Comparison of ENCODE assay signal across 8 mouse cellular contexts in genomic region chr1:85933631-85934465, GRCm38 (mm10). TPM values are rescaled to one million over a fixed set of nuclear protein-coding genes. Genes with fewer than 3 reads are reported as not detected.
DNase-seq lines count a peak whose midpoint lies in the region; ATAC-seq and TF ChIP-seq lines count a peak whose summit lies in the region.

No protein-coding gene starts in this region.

- H3K27me3 ChIP-seq in lung, embryonic 16.5 days (ENCODE audit: control insufficient read depth, insufficient read depth, low read depth, low read length) = no peaks in the 10 kb centered on the region
- no peaks in the 10 kb centered on the region for H3K27me3 ChIP-seq in forebrain, postnatal 0 days (ENCODE audit: insufficient read depth, low read length)
- no peaks in the 10 kb centered on the region for H3K27me3 ChIP-seq in liver, embryonic 14.5 days (ENCODE audit: control insufficient read depth, insufficient read depth, low read length)
- H3K27me3 ChIP-seq in stomach, embryonic 16.5 days (ENCODE audit: control insufficient read depth, insufficient read depth, low read length) = no peaks in the 10 kb centered on the region

- no peaks in the 10 kb centered on the region for H3K9me3 ChIP-seq in lung, embryonic 16.5 days (ENCODE audit: control insufficient read depth, low read length)
- H3K9me3 ChIP-seq in forebrain, postnatal 0 days (ENCODE audit: low read length) = no peaks in the 10 kb centered on the region
- no peaks in the 10 kb centered on the region for H3K9me3 ChIP-seq in liver, embryonic 14.5 days (ENCODE audit: control insufficient read depth, low read length)
- H3K9me3 ChIP-seq in stomach, embryonic 16.5 days (replicated peaks; ENCODE audit: control insufficient read depth, low read length) = no peaks in the 10 kb centered on the region

- H3K4me1 ChIP-seq in lung, embryonic 16.5 days (replicated peaks; ENCODE audit: control insufficient read depth, insufficient read depth, low read length) = peaks cover 10% of the 10 kb centered on the region
- peaks cover 22% of the 10 kb centered on the region for H3K4me1 ChIP-seq in forebrain, postnatal 0 days (ENCODE audit: insufficient read depth)
- H3K4me1 ChIP-seq in liver, embryonic 14.5 days (replicated peaks; ENCODE audit: control insufficient read depth in 2 of 2, insufficient read depth in 2 of 2, low read length in 1 of 2) = peaks cover 0 to 2% of the 10 kb centered on the region in 2 experiments; a peak in 2 of 4 replicates
- peaks cover 11% of the 10 kb centered on the region; the same call in 1 of the 2 replicates for H3K4me1 ChIP-seq in stomach, embryonic 16.5 days (ENCODE audit: control insufficient read depth, insufficient read depth, low read length)

- WGBS in lung, embryonic 16.5 days = 16% methylated on average over 11 of the region's 11 CpGs
- WGBS in forebrain, postnatal 0 days = 22% methylated on average over 11 of the region's 11 CpGs
- WGBS in liver, embryonic 14.5 days (ENCODE audit: insufficient replicate concordance) = 7% methylated on average over 11 of the region's 11 CpGs
- WGBS in stomach, embryonic 16.5 days = 19% methylated on average over 11 of the region's 11 CpGs

- H3K27ac ChIP-seq in lung, embryonic 16.5 days (ENCODE audit: low read length) = peak overlapping the region; percentile 45
- peak overlapping the region; percentile 63 for H3K27ac ChIP-seq in forebrain, postnatal 0 days (ENCODE audit: low read depth, low read length)
- H3K27ac ChIP-seq in liver, embryonic 14.5 days = no peak overlapping the region
- H3K27ac ChIP-seq in stomach, embryonic 16.5 days (ENCODE audit: low read length) = peak overlapping the region; percentile 48; the same call in 1 of the 2 replicates

- no peak for DNase-seq in lung, postnatal 25 days (ENCODE audit: low spot score)
- DNase-seq in forebrain, postnatal 0 days = peak; percentile 47
- DNase-seq in liver, embryonic 14.5 days (ENCODE audit: low read depth in 3 of 3, low spot score in 3 of 3) = no peak
- DNase-seq in adrenal gland, postnatal 4 days (ENCODE audit: low spot score in 2 of 2) = no peak
- no peak for DNase-seq in right cerebral cortex, postnatal 36 days (ENCODE audit: low spot score in 2 of 2)
- no peak for DNase-seq in layer of hippocampus, postnatal 10 days (ENCODE audit: low spot score in 2 of 2)

- TF ChIP-seq EP300 in liver, embryonic 14.5 days (IDR thresholded peaks at IDR 0.05; ENCODE audit: low read depth) = no peak

- peak overlapping the region; percentile 37 for H3K4me2 ChIP-seq in lung, embryonic 16.5 days (ENCODE audit: low read depth, low read length)
- no peak overlapping the region for H3K4me2 ChIP-seq in forebrain, postnatal 0 days (ENCODE audit: low read depth)
- H3K4me2 ChIP-seq in liver, embryonic 14.5 days (ENCODE audit: low read depth) = 0 out of 2 replicates have a peak overlapping the region, but pooled peaks have one; percentile 15
- peak overlapping the region; percentile 22 for H3K4me2 ChIP-seq in stomach, embryonic 16.5 days (ENCODE audit: low read depth, low read length)

- no peak overlapping the region for H3K4me3 ChIP-seq in lung, embryonic 16.5 days (ENCODE audit: low read length)
- H3K4me3 ChIP-seq in forebrain, postnatal 0 days (ENCODE audit: low read depth, low read length) = no peak overlapping the region
- no peak overlapping the region for H3K4me3 ChIP-seq in liver, embryonic 14.5 days (ENCODE audit: insufficient read depth in 1 of 2, low read depth in 2 of 2, low read length in 2 of 2)
- no peak overlapping the region for H3K4me3 ChIP-seq in stomach, embryonic 16.5 days (replicated peaks; ENCODE audit: low read length)

- no peaks in the 10 kb centered on the region for H3K36me3 ChIP-seq in lung, embryonic 16.5 days (ENCODE audit: control insufficient read depth, insufficient read depth, low read length)
- H3K36me3 ChIP-seq in forebrain, postnatal 0 days (ENCODE audit: insufficient read depth) = no peaks in the 10 kb centered on the region
- no peaks in the 10 kb centered on the region for H3K36me3 ChIP-seq in liver, embryonic 14.5 days (replicated peaks; ENCODE audit: control insufficient read depth, insufficient read depth, low read depth)
- H3K36me3 ChIP-seq in stomach, embryonic 16.5 days (ENCODE audit: control insufficient read depth, insufficient read depth, low read length) = no peaks in the 10 kb centered on the region

- peak; percentile 61 for ATAC-seq in lung, embryonic 16.5 days (ENCODE audit: low read depth)
- peak; percentile 72 for ATAC-seq in forebrain, postnatal 0 days
- ATAC-seq in liver, embryonic 14.5 days (ENCODE audit: insufficient read depth) = 0 out of 2 replicates have a peak, but pooled peaks have one; percentile 33
- ATAC-seq in stomach, embryonic 16.5 days (ENCODE audit: insufficient read depth, low FRiP score) = no peak

- peak overlapping the region; percentile 31 for H3K9ac ChIP-seq in lung, embryonic 16.5 days (ENCODE audit: low read length)
- H3K9ac ChIP-seq in forebrain, postnatal 0 days = no peak overlapping the region
- H3K9ac ChIP-seq in liver, embryonic 14.5 days (replicated peaks) = no peak overlapping the region
- H3K9ac ChIP-seq in stomach, embryonic 16.5 days (ENCODE audit: low read length) = peak overlapping the region; percentile 2; the same call in 1 of the 2 replicates

- TF ChIP-seq CTCF in forebrain, postnatal 0 days (IDR thresholded peaks at IDR 0.05; ENCODE audit: low read depth) = no peak
- TF ChIP-seq CTCF in liver, embryonic 14.5 days (IDR thresholded peaks at IDR 0.05; ENCODE audit: low read depth) = no peak

RNA-seq across cellular contexts. Expression of gene 4933407L21Rik, which starts 5.6 kb away (rescaled TPM):
- polyA plus RNA-seq in lung, embryonic 16.5 days (2015; fragmentation: Nextera tagmentation; extraction: Ambion mirVana) = 0.25 and 0.39 TPM in 2 replicates
- total RNA-seq in forebrain, postnatal 0 days (2014; rRNA removed) = 6.7 and 9.8 TPM in 2 replicates
- polyA plus RNA-seq in forebrain, postnatal 0 days (2015; fragmentation: Nextera tagmentation; extraction: Ambion mirVana) = 6.2 and 8.6 TPM in 2 replicates
- 0.05 and 0.08 TPM in 2 replicates for polyA plus RNA-seq in liver, embryonic 14.5 days (2012; rRNA removed)
- polyA plus RNA-seq in liver, embryonic 14.5 days (2014; fragmentation: Nextera tagmentation; extraction: Ambion mirVana) = not detected in 2 replicates
- 0.44 and 0.51 TPM in 2 replicates for polyA plus RNA-seq in stomach, embryonic 16.5 days (2015; fragmentation: Nextera tagmentation; extraction: Ambion mirVana)
- total RNA-seq in adrenal gland, postnatal 4 days (2021) = 1 to 10 TPM in 1 of 2 experiments, under 1 TPM in 1; 0.45 to 1.1 TPM
- total RNA-seq in layer of hippocampus, postnatal 10 days (2021) = 1 to 10 TPM; 4.6 to 4.9 TPM

RNA-seq across cellular contexts. Expression of gene Gpr55, which starts 27.0 kb away (rescaled TPM):
- polyA plus RNA-seq in lung, embryonic 16.5 days (2015; fragmentation: Nextera tagmentation; extraction: Ambion mirVana) = 0.05 TPM in 1 of 2 replicates, not detected in the other
- total RNA-seq in forebrain, postnatal 0 days (2014; rRNA removed) = 0.05 and 0.08 TPM in 2 replicates
- 0.08 and 0.12 TPM in 2 replicates for polyA plus RNA-seq in forebrain, postnatal 0 days (2015; fragmentation: Nextera tagmentation; extraction: Ambion mirVana)
- 0.02 and 0.04 TPM in 2 replicates for polyA plus RNA-seq in liver, embryonic 14.5 days (2012; rRNA removed)
- not detected in 2 replicates for polyA plus RNA-seq in liver, embryonic 14.5 days (2014; fragmentation: Nextera tagmentation; extraction: Ambion mirVana)
- 0.04 and 0.10 TPM in 2 replicates for polyA plus RNA-seq in stomach, embryonic 16.5 days (2015; fragmentation: Nextera tagmentation; extraction: Ambion mirVana)
- under 1 TPM; 0.59 to 0.73 TPM for total RNA-seq in adrenal gland, postnatal 4 days (2021)
- under 1 TPM; 0.09 to 0.16 TPM for total RNA-seq in layer of hippocampus, postnatal 10 days (2021)

RNA-seq across cellular contexts. Expression of gene Itm2c, which starts 39.8 kb away (rescaled TPM):
- polyA plus RNA-seq in lung, embryonic 16.5 days (2015; fragmentation: Nextera tagmentation; extraction: Ambion mirVana) = 210 and 215 TPM in 2 replicates
- total RNA-seq in forebrain, postnatal 0 days (2014; rRNA removed) = 244 and 280 TPM in 2 replicates
- polyA plus RNA-seq in forebrain, postnatal 0 days (2015; fragmentation: Nextera tagmentation; extraction: Ambion mirVana) = 244 and 246 TPM in 2 replicates
- polyA plus RNA-seq in liver, embryonic 14.5 days (2012; rRNA removed) = 21.5 and 22.0 TPM in 2 replicates
- polyA plus RNA-seq in liver, embryonic 14.5 days (2014; fragmentation: Nextera tagmentation; extraction: Ambion mirVana) = 26.3 and 27.2 TPM in 2 replicates
- 168 and 175 TPM in 2 replicates for polyA plus RNA-seq in stomach, embryonic 16.5 days (2015; fragmentation: Nextera tagmentation; extraction: Ambion mirVana)
- total RNA-seq in adrenal gland, postnatal 4 days (2021) = 100 to 1,000 TPM; 412 to 422 TPM
- 100 to 1,000 TPM; 262 to 270 TPM for total RNA-seq in layer of hippocampus, postnatal 10 days (2021)

Comparison
In these comparisons a context has a peak if more than half of its experiments do, and no peak if none do; other contexts are left out.
1. H3K9ac ChIP-seq: peak in lung, embryonic 16.5 days (single experiment) and stomach, embryonic 16.5 days (single experiment); none in forebrain, postnatal 0 days (single experiment) and liver, embryonic 14.5 days (single experiment).